Mouse (Mus musculus): ENCODE measurements around the gene Mdc1. TPM values are rescaled to one million over a fixed set of nuclear protein-coding genes. Genes with fewer than 3 reads are reported as not detected.
A peak's percentile ranks its signal among the peaks of the same experiment; 100 is the strongest.

Gene Mdc1
- polyA plus RNA-seq, 1 experiment from 2014 or later, result 2.1 TPM

GRCm38 (mm10) chr17:35833894-35834293 lies 7.4 kb upstream of the Mdc1 start:
- H3K4me2 ChIP-seq (replicated peaks; ENCODE audit: low read depth), result no peak overlapping the region
- no peak for DNase-seq (ENCODE audit: low spot score)
- WGBS, result 48% methylated on average over 5 of the region's 5 CpGs

GRCm38 (mm10) chr17:35834696-35835422 lies 6.5 kb upstream of the Mdc1 start:
- Histone ChIP-seq H3K4me2 (replicated peaks; ENCODE audit: low read depth) (peak overlapping the region; percentile 6; the same call in 1 of the 2 replicates), H3K9me3 (ENCODE audit: control insufficient read depth, low read length) (no peaks in the 10 kb centered on the region), H3K4me3 (ENCODE audit: low read depth, low read length) (no peak overlapping the region), H3K27me3 (ENCODE audit: control insufficient read depth, insufficient read depth, low read length) (no peaks in the 10 kb centered on the region), H3K27ac (replicated peaks) (no peak overlapping the region), H3K4me1 (replicated peaks; ENCODE audit: control insufficient read depth, insufficient read depth) (0 out of 2 replicates have a peak, but pooled peaks cover 5% of the 10 kb centered on the region), H3K9ac (ENCODE audit: low read length) (0 out of 2 replicates have a peak overlapping the region, but pooled peaks have one; percentile 23), H3K36me3 (ENCODE audit: control insufficient read depth, insufficient read depth, low read length) (peaks cover 18% of the 10 kb centered on the region)
- ATAC-seq (ENCODE audit: low FRiP score, low TSS enrichment) (no peak), DNase-seq (ENCODE audit: low spot score) (no peak)
- WGBS, result 67% methylated on average over 26 of the region's 26 CpGs
- TF ChIP-seq CTCF (IDR thresholded peaks at IDR 0.05; ENCODE audit: low read depth), result peak; percentile 31
- TF ChIP-seq EP300 (optimal IDR thresholded peaks at IDR 0.05), result no peak

More at GRCm38 (mm10) chr17:35833894-35834293, 7.4 kb upstream of the Mdc1 start:
- TF ChIP-seq CTCF (IDR thresholded peaks at IDR 0.05; ENCODE audit: low read depth) (no peak), EP300 (optimal IDR thresholded peaks at IDR 0.05) (no peak)
- 0 out of 2 replicates have a peak, but pooled peaks cover 5% of the 10 kb centered on the region for H3K4me1 ChIP-seq (replicated peaks; ENCODE audit: control insufficient read depth, insufficient read depth)
- H3K9me3 ChIP-seq (ENCODE audit: control insufficient read depth, low read length), result no peaks in the 10 kb centered on the region
- no peak overlapping the region for H3K27ac ChIP-seq (replicated peaks)
- no peak overlapping the region for H3K9ac ChIP-seq (ENCODE audit: low read length)
- ATAC-seq (ENCODE audit: low FRiP score, low TSS enrichment), result no peak
- no peak overlapping the region for H3K4me3 ChIP-seq (ENCODE audit: low read depth, low read length)
- no peaks in the 10 kb centered on the region for H3K27me3 ChIP-seq (ENCODE audit: control insufficient read depth, insufficient read depth, low read length)
- peaks cover 18% of the 10 kb centered on the region for H3K36me3 ChIP-seq (ENCODE audit: control insufficient read depth, insufficient read depth, low read length)

GRCm38 (mm10) chr17:35835424-35836140 lies 5.7 kb upstream of the Mdc1 start:
- no peaks in the 10 kb centered on the region for H3K9me3 ChIP-seq (ENCODE audit: control insufficient read depth, low read length)
- peak; percentile 57 for DNase-seq (ENCODE audit: low spot score)
- peak; percentile 16; the same call in 1 of the 2 replicates for ATAC-seq (ENCODE audit: low FRiP score, low TSS enrichment)
- 0 out of 2 replicates have a peak, but pooled peaks cover 5% of the 10 kb centered on the region for H3K4me1 ChIP-seq (replicated peaks; ENCODE audit: control insufficient read depth, insufficient read depth)
- 0 out of 2 replicates have a peak overlapping the region, but pooled peaks have one; percentile 23 for H3K9ac ChIP-seq (ENCODE audit: low read length)
- no peak for TF ChIP-seq EP300 (optimal IDR thresholded peaks at IDR 0.05)
- TF ChIP-seq CTCF (IDR thresholded peaks at IDR 0.05; ENCODE audit: low read depth), result no peak
- peaks cover 17% of the 10 kb centered on the region for H3K36me3 ChIP-seq (ENCODE audit: control insufficient read depth, insufficient read depth, low read length)
- WGBS, result 58% methylated on average over 26 of the region's 26 CpGs
- no peaks in the 10 kb centered on the region for H3K27me3 ChIP-seq (ENCODE audit: control insufficient read depth, insufficient read depth, low read length)
- peak overlapping the region; percentile 6; the same call in 1 of the 2 replicates for H3K4me2 ChIP-seq (replicated peaks; ENCODE audit: low read depth)
- H3K27ac ChIP-seq (replicated peaks), result no peak overlapping the region
- no peak overlapping the region for H3K4me3 ChIP-seq (ENCODE audit: low read depth, low read length)

GRCm38 (mm10) chr17:35836178-35836965 lies 4.9 kb upstream of the Mdc1 start:
- Histone ChIP-seq H3K4me1 (replicated peaks; ENCODE audit: control insufficient read depth, insufficient read depth) (0 out of 2 replicates have a peak, but pooled peaks cover 5% of the 10 kb centered on the region), H3K36me3 (ENCODE audit: control insufficient read depth, insufficient read depth, low read length) (peaks cover 17% of the 10 kb centered on the region), H3K27ac (replicated peaks) (peak overlapping the region; percentile 91), H3K9me3 (ENCODE audit: control insufficient read depth, low read length) (no peaks in the 10 kb centered on the region), H3K27me3 (ENCODE audit: control insufficient read depth, insufficient read depth, low read length) (no peaks in the 10 kb centered on the region), H3K4me3 (ENCODE audit: low read depth, low read length) (peak overlapping the region; percentile 71), H3K4me2 (replicated peaks; ENCODE audit: low read depth) (peak overlapping the region; percentile 81), H3K9ac (ENCODE audit: low read length) (peak overlapping the region; percentile 74)
- ATAC-seq (ENCODE audit: low FRiP score, low TSS enrichment), result peak; percentile 7; the same call in 1 of the 2 replicates
- peak; percentile 86 for DNase-seq (ENCODE audit: low spot score)
- TF ChIP-seq EP300 (optimal IDR thresholded peaks at IDR 0.05) (no peak), CTCF (IDR thresholded peaks at IDR 0.05; ENCODE audit: low read depth) (peak; percentile 94)
- WGBS, result 4% methylated on average over 24 of the region's 24 CpGs

GRCm38 (mm10) chr17:35836991-35837422 lies 4.3 kb upstream of the Mdc1 start:
- ATAC-seq (ENCODE audit: low FRiP score, low TSS enrichment), result no peak; the same call in 1 of the 2 replicates

More at GRCm38 (mm10) chr17:35836991-35837422, 4.3 kb upstream of the Mdc1 start:
- Histone ChIP-seq H3K4me2 (replicated peaks; ENCODE audit: low read depth) (peak overlapping the region; percentile 81), H3K36me3 (ENCODE audit: control insufficient read depth, insufficient read depth, low read length) (peaks cover 17% of the 10 kb centered on the region), H3K9ac (ENCODE audit: low read length) (peak overlapping the region; percentile 74), H3K9me3 (ENCODE audit: control insufficient read depth, low read length) (no peaks in the 10 kb centered on the region), H3K4me1 (replicated peaks; ENCODE audit: control insufficient read depth, insufficient read depth) (peaks cover 5% of the 10 kb centered on the region; the same call in 1 of the 2 replicates), H3K27me3 (ENCODE audit: control insufficient read depth, insufficient read depth, low read length) (no peaks in the 10 kb centered on the region), H3K27ac (replicated peaks) (peak overlapping the region; percentile 91), H3K4me3 (ENCODE audit: low read depth, low read length) (peak overlapping the region; percentile 71)
- 0% methylated on average over 25 of the region's 25 CpGs for WGBS
- TF ChIP-seq CTCF (IDR thresholded peaks at IDR 0.05; ENCODE audit: low read depth), result no peak
- no peak for TF ChIP-seq EP300 (optimal IDR thresholded peaks at IDR 0.05)
- DNase-seq (ENCODE audit: low spot score), result peak; percentile 87

Data from stomach, postnatal 0 days (tissue).